Mouse (Mus musculus) heart, adult 2 months (tissue): Measurements from ENCODE around the gene Timm13. TPM values are rescaled to one million over a fixed set of nuclear protein-coding genes. Genes with fewer than 3 reads are reported as not detected.
A peak's percentile ranks its signal among the peaks of the same experiment; 100 is the strongest.

Experiments used
- DNase-seq, 2 experiments: peaks; one replicate each; pipeline ENCODE4 v3.0.0; 2021
- H3K27ac ChIP-seq: fragments of 200-600 bp; 2 replicates; pipeline ENCODE4 v1.8.1; 2022
- H3K27me3 ChIP-seq: fragments of 200-500 bp; 2 replicates; pipeline ENCODE4 v1.6.1; 2012; ENCODE audit warnings: mild to moderate bottlenecking, low read length, inconsistent platforms, mixed read lengths; ENCODE audit not compliant: control insufficient read depth, insufficient read depth
- H3K36me3 ChIP-seq: fragments of 200-500 bp; 2 replicates; pipeline ENCODE4 v1.6.1; 2012; ENCODE audit warnings: low read length, inconsistent platforms; ENCODE audit not compliant: control insufficient read depth, insufficient read depth
- H3K4me1 ChIP-seq: fragments of 200-500 bp; 2 replicates; pipeline ENCODE4 v1.6.1; 2011; ENCODE audit warnings: low read length; ENCODE audit not compliant: control insufficient read depth, insufficient read depth
- H3K4me3 ChIP-seq: fragments of 200-600 bp; 2 replicates; pipeline ENCODE4 v1.8.1; 2022
- H3K79me2 ChIP-seq: fragments of 200-500 bp; replicated peaks from 2 replicates; pipeline ENCODE4 v1.6.1; 2012; ENCODE audit warnings: mild to moderate bottlenecking, inconsistent platforms, low read length, moderate library complexity, mixed read lengths; ENCODE audit not compliant: control insufficient read depth, insufficient read depth
- H3K9ac ChIP-seq: fragments of 200-500 bp; 2 replicates; pipeline ENCODE4 v1.6.1; 2012; ENCODE audit warnings: low read depth, mild to moderate bottlenecking, control low read depth, inconsistent platforms, low read length, mixed read lengths
- CTCF ChIP-seq: fragments of 200-600 bp; IDR thresholded peaks from 2 replicates; pipeline ENCODE4 v1.8.1; 2022; ENCODE audit warnings: antibody characterized with exemption, mild to moderate bottlenecking, moderate library complexity
- EP300 ChIP-seq: fragments of 200-500 bp; IDR thresholded peaks from 2 replicates; pipeline ENCODE4 v1.6.1; 2011; ENCODE audit warnings: low read depth, low read length, control low read depth; ENCODE audit not compliant: insufficient read depth
- POLR2A ChIP-seq: fragments of 200-500 bp; IDR thresholded peaks from 2 replicates; pipeline ENCODE4 v1.6.1; 2011; ENCODE audit warnings: mild to moderate bottlenecking, low read depth, low read length, control low read depth; ENCODE audit not compliant: insufficient read depth
- WGBS: fragments of 180-500 bp; shearing (Covaris S2); methylation state at CpG from one replicate; pipeline ENCODE4 v1.1.7; 2018; 5-methylcytosine and 5-hydroxymethylcytosine counted together
- intact Hi-C: fragments of 180-260 bp; cut with DNase I; formaldehyde crosslinking; loops from one replicate; pipeline ENCODE4 v1.15.1; 2025
- polyA plus RNA-seq: library from polyadenylated mRNA; depleted of rRNA; stranded (reverse); fragments of >200 nt; gene quantifications from 2 replicates; pipeline ENCODE4 v1.2.3, GENCODE M21; 2012
- total RNA-seq, 2 experiments: library from RNA; stranded (reverse); gene quantifications; 2 replicates each; pipeline ENCODE4 v1.2.3; 2021

Timm13 gene
- total and polyA plus RNA-seq, 3 experiments: 126 to 188 (median 133) TPM

DNA sequence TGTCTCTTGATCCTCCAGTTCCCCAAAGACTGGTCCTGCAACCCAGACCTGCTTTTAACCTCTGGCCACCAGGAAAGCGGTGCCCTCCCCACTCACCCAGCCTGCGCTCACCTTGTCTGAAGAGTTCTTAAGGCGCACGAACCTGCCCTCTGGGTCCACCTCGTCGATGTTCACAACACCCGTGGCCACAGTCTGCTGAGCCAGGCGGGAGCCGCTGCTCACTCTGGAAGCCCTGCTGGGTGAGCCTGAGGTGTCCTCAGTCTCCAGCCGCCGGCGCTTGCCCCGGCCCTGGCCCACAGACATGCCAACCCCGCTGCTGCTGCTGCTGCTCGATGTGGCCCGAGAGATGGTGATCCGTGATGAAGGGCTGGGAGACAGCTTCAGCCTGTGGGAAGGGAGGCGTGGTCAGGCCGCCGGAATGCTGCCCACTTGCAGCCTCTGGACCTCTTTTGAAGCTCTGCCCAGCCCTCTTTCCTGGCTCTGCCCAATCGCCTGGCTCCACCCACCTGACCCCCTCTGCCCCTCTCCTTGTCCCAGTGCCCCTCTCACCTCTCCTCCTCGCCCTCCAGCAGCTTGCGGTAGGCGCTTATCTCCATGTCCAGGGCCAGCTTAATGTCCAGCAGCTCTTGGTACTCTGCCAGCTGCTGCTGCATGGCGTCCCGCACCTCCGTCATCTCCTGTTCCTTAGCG is 3.4 kb upstream of the Timm13 start:
- Histone ChIP-seq H3K4me1 (peaks cover 9% of the 10 kb centered on the region), H3K27ac (no peak overlapping the region), H3K36me3 (no peaks in the 10 kb centered on the region), H3K4me3 (no peak overlapping the region), H3K9ac (no peak overlapping the region), H3K27me3 (no peaks in the 10 kb centered on the region), H3K79me2 (no peaks in the 10 kb centered on the region)
- DNase-seq: no peak
- TF ChIP-seq POLR2A: no peak
- TF ChIP-seq CTCF: no peak
- no peak for TF ChIP-seq EP300
- WGBS: 75% methylated on average over 28 of the region's 28 CpGs
- intact Hi-C loops: loop anchor here (10.0 kb wide), 1 partner anchor 591 kb away; the partner anchor contains the start of gene Ncln

DNA sequence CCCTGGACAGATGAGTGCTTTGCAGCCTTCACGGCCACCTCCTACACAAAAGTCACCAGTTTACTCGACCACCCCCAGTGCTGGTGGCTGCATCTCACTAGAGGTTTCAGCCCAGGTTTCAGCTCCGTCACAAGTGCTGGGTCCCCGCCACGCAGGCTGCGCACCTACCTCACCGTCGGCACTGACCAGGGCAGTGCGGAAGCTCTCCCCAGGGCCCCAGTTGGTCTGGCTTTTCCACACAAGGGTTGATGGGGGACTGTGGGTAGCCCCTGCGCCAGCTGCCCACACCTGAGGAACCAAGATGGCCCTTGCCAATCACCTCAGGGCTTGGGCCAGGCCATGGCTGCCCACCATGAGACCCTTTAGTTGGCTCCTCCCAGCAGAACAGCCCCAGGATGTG is 2.5 kb upstream of the Timm13 start:
- H3K9ac ChIP-seq: no peak overlapping the region
- H3K4me3 ChIP-seq: no peak overlapping the region
- H3K27me3 ChIP-seq: no peaks in the 10 kb centered on the region
- H3K79me2 ChIP-seq: no peaks in the 10 kb centered on the region
- H3K36me3 ChIP-seq: no peaks in the 10 kb centered on the region
- WGBS: 91% methylated on average over 10 of the region's 10 CpGs
- DNase-seq: no peak
- H3K4me1 ChIP-seq: peaks cover 9% of the 10 kb centered on the region
- H3K27ac ChIP-seq: no peak overlapping the region
- TF ChIP-seq CTCF (no peak), EP300 (no peak), POLR2A (no peak)
- intact Hi-C loops: loop anchor here (10.0 kb wide), 1 partner anchor 592 kb away; the partner anchor contains the start of gene Ncln

DNA sequence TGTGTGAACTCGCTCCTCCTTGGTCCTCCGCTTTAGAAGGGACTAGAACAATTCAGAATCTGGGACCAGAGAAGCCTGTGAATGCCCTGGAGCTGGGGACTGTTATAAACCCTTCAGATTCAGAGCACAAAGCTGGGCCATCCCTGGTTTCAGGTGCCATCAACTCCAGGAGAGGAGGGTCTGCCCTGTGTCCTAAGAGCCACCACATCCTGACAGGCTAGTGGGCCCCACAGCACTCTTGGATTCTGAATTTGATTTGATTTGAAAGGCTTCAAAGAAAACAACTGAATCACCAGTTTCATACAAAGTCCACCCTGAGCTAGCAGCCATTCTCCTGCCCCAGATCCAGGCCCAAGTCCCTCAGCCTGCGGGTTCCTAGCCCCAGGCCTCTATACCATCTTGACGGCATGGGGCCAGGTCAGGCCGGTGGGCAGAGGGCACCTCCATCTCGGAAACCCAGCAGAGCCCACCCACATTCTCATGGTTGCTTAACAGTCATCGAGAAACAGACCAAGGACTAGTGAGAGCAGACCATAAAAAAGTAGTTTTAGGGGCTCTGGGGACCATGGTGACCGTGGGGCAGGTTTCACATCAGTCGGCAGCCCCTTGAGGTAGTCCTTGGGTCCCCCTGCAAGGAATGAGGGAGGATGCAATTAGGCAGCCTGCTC is 1.6 kb upstream of the Timm13 start:
- 92% methylated on average over 9 of the region's 9 CpGs for WGBS

DNA sequence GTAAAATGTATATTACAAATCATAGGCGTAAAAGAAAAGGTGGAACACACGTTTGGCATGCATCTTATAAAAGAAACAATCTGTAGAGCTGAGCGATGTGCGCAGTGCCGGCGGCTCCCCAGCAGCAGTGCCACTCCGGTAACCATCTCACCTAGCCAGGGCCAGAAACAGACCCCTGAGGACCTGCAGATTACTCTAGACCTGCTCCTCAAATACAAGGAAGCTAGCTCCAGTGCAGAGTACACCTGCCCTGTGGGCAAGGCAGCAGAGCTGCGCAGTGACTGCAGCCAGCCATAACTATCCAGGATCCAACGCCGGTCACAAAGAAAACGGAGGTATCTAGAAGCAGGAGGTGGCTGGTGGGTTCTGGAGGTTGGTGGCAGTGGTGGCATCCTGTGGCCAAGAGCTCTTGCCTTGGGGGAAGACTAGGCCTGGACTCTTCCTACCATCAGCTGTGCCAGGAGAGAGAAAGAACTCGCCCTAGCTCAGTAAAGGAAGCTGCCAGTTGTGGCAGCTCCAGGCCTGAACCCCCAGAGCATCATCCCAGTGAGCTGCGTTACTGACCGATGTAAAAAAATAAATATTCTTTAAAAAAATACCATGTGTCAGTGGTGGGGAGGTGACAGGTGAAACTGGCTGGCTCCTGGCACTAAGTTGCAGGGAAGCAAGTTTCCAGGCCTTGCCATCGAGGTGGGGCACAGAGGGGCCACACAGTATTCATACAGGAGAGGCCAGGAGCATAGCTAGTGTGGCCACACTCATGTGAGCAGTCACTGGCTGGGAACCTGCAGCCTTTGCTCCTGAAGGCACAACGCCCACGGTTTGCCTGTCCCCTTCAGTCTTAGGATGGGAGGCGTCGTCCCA is 872 bp upstream of the Timm13 start:
- WGBS: 91% methylated on average over 19 of the region's 19 CpGs
- Histone ChIP-seq H3K27ac (peak overlapping the region; percentile 55), H3K4me3 (peak overlapping the region; percentile 46), H3K9ac (no peak overlapping the region), H3K27me3 (no peaks in the 10 kb centered on the region), H3K4me1 (peaks cover 9% of the 10 kb centered on the region), H3K36me3 (no peaks in the 10 kb centered on the region), H3K79me2 (no peaks in the 10 kb centered on the region)
- TF ChIP-seq EP300: no peak
- no peak for TF ChIP-seq POLR2A
- no peak for TF ChIP-seq CTCF
- no peak for DNase-seq
- intact Hi-C loops: loop anchor here (10.0 kb wide), 1 partner anchor 593 kb away; the partner anchor contains the start of gene Ncln

More for the DNA sequence above, 1.6 kb upstream of the Timm13 start:
- Histone ChIP-seq H3K36me3 (no peaks in the 10 kb centered on the region), H3K27ac (no peak overlapping the region), H3K4me1 (peaks cover 9% of the 10 kb centered on the region), H3K27me3 (no peaks in the 10 kb centered on the region), H3K4me3 (no peak overlapping the region), H3K79me2 (no peaks in the 10 kb centered on the region), H3K9ac (no peak overlapping the region)
- intact Hi-C loops: loop anchor here (10.0 kb wide), 1 partner anchor 592 kb away; the partner anchor contains the start of gene Ncln
- TF ChIP-seq CTCF: no peak
- TF ChIP-seq POLR2A: no peak
- TF ChIP-seq EP300: no peak
- DNase-seq: no peak

DNA sequence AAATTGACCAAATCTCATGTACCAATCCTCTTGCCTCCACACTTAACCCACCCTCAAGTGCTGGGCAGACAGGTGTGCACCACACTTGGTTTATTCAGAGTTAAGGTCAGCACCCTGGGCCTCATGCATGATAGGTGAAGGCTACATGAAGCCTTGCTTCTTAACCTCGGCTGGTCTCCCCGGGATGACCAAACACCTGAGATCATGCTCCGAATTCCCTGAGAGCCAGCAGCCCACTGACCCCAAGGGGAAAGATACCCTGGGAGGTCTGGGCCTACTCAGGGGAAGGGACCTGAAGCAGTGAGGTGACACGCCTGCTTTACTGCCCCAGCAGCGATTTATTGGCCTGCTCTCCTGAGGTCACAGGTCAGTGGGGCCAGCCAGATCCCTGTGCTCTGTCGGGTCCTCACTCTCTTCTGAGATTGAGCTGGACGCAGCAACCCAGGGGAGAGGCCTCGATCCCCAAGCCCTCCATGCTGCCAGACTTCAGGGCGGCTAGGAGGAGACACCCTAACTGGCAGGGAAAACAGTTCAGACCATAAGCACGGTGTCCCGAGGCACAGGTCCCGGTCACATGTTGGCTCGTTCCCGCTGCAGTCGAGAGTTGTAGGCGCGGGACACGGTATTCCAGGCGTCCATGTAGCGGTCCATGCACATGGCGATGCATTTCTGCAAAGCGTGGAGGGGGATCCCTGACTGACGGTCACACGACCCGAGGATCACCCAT is 1.0 kb downstream of the Timm13 start:
- Histone ChIP-seq H3K4me3 (peak overlapping the region; percentile 87), H3K27me3 (no peaks in the 10 kb centered on the region), H3K27ac (peak overlapping the region; percentile 91), H3K79me2 (no peaks in the 10 kb centered on the region), H3K4me1 (peaks cover 9% of the 10 kb centered on the region), H3K36me3 (no peaks in the 10 kb centered on the region), H3K9ac (peak overlapping the region; percentile 75)
- DNase-seq: no peak
- TF ChIP-seq EP300 (no peak), CTCF (no peak), POLR2A (no peak)
- WGBS: 15% methylated on average over 25 of the region's 25 CpGs
- intact Hi-C loops: loop anchor here (10.0 kb wide), 1 partner anchor 595 kb away; the partner anchor contains the start of gene Ncln
